Mouse (Mus musculus) layer of hippocampus, postnatal 10 days (tissue): ENCODE measurements around the gene Pank1. TPM values are rescaled to one million over a fixed set of nuclear protein-coding genes. Genes with fewer than 3 reads are reported as not detected.
A peak's percentile ranks its signal among the peaks of the same experiment; 100 is the strongest.

Source experiments
- DNase-seq, 2 experiments: peaks; one replicate each; pipeline ENCODE4 v3.0.0; 2021; ENCODE audit warnings: low spot score in 2 of 2
- total RNA-seq, 2 experiments: library from RNA; stranded (reverse); gene quantifications; 2 replicates each; pipeline ENCODE4 v1.2.3; 2021

Pank1 gene
- total RNA-seq, 2 experiments from 2014 or later = 18.4 to 18.7 TPM

DNA sequence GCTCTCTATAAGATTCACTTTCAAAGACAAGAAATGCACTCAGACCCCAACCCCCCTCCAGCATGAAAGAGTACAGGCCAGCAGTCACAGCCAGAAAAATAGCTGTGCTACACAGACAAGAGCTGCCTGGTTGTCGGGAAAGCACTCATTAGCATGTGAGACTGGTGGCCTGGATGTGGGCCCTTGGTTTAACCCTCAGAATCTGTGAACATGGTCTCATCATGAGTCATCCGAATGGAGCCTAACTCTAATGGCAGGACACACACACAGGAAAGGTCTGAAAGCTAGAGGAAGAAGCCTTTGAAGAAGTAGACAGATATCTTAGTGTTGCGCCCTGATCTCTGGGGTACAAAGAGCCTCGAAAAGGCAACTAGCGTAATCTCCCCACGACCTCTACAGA, 51.8 kb downstream of the Pank1 start:
- DNase-seq = no peak

DNA sequence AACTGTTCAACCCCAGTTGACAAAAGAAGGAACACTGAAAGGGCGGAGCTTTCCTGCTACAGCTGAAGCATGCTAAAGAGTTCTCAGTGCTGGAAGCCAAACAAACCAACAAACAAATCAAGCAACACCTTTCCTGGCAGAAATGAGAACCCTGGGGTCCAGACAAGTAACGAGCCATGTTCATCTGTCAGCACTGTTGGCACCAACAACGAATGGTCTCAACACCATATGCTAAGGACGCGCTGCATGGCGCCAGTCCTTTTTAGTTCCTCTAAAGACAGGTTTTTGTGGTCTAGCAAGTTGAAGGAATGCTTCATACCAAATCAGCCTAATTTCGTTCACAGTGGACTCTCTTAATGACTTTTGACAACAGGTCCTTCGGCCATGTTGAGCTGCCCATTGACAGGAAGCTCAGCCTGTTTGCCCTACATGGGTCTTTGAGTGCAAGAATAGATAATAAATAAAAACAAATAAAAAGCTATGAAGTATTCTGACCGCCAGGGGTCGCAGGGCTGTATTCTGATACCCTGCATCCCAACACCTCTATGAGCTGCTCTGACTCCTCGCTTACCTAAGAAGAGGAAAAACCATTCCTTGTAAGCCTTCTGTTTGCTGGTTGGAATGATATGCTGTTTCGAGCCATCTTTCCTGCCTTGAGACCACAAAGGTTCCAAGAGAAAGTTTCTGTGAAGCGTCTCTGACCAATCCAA, 53.2 kb downstream of the Pank1 start:
- DNase-seq = peak; percentile 19 to 51

DNA sequence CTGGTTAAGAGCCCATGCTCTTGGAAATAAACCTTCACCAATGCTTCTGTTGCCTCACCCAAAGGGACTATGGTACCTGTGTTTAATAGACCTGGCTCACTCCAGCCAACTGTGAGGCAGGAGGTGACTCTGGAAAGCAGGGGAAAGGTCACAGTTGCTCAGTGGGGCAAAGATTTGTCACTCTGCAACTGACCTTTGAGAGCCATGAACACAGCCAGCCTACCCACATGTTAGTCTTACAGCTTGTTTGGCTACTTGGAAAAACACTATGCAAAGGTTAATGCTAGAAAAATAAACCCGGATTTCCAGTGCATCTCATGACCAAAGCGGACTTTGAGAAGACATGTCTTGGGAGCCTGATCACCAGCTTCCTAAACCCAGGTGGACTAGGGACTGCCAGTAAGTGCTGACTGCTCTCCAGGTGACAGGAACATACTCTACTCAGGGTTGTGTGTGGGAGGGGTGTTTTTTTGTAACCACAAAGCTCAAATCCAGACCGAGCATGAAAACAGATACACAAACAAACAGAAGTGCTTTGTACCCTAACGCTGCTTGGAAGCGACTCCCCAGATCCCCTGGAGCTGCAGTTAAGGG, 59.6 kb downstream of the Pank1 start:
- DNase-seq = no peak

DNA sequence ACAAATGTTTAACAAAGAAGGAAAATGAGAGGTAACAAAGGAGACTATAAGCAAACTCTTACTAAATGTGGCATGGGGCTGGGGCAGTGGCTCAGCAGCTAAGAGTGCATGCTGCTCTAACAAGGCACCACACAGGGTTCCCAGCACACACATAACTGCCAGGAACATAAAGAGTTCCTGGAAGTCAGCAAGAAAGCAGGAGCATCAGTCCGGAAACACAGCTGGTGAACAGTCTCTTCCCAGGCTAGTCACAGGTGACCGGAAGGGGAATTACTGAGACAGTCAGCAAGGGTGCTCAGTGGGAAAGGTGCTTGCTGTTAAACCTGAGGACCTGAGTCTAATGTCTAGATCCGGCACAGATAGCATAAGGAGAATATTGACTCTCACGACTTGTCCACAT, 63.9 kb downstream of the Pank1 start:
- no peak for DNase-seq

- DNase-seq = no peak
These were observed 64.6 kb downstream of the Pank1 start for GRCm38 (mm10) chr19:34814696-34815095.

- no peak for DNase-seq
These were observed 65.3 kb downstream of the Pank1 start for GRCm38 (mm10) chr19:34813961-34814360.

GRCm38 (mm10) chr19:34813533-34813932, 65.7 kb downstream of the Pank1 start:
- DNase-seq = no peak

DNA sequence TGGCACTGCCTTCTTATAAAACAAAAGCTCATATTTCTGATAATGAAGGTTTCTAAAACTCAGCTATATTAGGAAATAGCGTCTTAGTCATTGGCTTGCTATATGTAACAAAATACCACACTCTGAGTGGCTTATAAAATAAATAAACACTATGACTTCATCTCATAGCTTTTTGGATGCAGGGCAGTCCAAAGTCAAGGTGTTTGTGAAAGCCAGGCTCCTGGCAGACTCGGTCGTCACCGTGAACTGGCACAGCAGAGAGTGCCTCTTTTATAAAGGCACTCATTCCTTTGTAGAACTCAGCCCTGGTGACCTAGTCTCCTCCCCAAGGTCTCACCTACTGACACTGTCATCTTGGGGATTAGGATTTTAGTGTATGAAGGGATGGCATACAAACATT, 66.5 kb downstream of the Pank1 start:
- no peak for DNase-seq

DNA sequence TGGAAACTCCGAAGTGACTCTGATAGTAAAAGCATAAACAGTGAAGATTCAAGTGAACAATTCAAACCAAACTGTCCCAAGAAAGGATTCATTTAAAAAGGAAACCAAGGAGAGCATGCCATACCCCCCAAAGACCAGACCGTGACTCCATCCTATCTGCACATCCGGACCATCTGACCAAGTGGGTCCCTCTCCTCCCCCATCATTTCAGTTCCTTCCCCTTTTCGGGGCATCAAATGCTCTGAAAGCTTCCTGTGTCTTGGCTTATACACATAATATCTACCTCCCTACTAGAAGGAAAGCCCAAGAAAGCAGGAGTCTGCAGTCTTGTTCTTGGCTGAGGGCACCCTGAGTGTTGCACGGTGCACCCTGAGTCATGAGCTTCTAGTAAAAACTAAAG, 72.1 kb downstream of the Pank1 start:
- no peak for DNase-seq

DNA sequence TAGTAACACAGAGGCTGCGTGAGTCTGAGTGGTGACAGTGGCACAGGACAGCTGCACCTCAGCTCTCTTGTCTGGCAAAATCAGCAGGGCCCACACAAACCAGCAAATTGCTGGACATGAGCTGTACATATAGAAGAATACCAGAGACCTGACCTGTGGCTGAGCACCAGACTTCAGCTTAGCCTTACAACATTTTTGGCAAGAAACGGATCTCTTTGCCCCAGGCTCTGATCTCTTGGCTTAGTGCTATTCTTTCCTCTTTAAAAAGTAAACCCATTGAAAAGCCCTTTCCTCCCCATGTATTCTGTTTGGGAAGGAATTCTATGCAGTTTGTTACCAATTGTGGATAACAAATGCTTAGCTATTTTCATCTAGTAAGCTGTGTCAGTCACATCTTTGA, 74.2 kb downstream of the Pank1 start:
- DNase-seq = no peak

DNA sequence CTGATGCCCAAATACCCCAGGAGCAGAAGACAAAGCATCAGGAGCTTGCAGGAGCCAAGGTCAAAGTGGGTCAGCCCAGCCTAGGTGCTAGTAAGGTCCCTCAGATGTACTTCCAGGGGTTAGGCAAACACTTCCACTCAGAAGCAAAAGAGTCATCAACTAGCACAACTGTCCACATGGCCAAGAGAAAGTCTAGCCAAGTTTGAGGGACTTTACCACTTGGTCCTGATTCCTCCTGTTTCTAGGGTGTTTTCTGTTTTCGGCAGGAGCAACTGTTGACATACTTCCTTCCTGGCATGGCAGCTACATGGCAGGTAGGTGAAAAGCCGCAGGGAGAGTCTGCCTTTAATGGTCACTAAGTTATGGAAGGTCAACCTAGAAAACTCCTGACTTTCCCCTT, 74.7 kb downstream of the Pank1 start:
- DNase-seq = no peak

GRCm38 (mm10) chr19:34803396-34803795, 75.9 kb downstream of the Pank1 start:
- no peak for DNase-seq

GRCm38 (mm10) chr19:34799644-34800267, 79.5 kb downstream of the Pank1 start:
- DNase-seq = no peak

GRCm38 (mm10) chr19:34796396-34796795, 82.9 kb downstream of the Pank1 start:
- DNase-seq = no peak

DNA sequence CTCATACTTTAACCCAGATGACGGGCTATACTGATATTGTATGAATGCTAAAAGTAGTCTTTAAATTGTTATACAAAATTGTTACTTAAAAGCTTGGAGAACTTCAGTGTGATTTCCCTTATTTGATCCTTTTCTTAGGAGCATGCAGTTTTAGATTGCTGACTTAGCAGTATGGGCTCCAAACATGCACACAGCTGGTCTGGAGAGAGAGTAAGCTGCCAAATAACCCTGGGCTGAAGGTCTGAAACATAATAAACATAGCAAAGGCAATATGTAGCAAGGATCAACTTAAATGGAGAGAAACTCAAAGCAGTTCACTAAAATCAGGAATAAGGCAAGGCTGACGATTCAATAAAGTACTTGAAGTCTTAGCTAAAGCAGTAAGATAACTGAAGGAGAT, 96.8 kb downstream of the Pank1 start:
- no peak for DNase-seq

- no peak for DNase-seq
These were observed 100.3 kb downstream of the Pank1 start for GRCm38 (mm10) chr19:34778993-34779392.

- DNase-seq = no peak
These were observed 101.2 kb downstream of the Pank1 start for GRCm38 (mm10) chr19:34778098-34778497.

DNA sequence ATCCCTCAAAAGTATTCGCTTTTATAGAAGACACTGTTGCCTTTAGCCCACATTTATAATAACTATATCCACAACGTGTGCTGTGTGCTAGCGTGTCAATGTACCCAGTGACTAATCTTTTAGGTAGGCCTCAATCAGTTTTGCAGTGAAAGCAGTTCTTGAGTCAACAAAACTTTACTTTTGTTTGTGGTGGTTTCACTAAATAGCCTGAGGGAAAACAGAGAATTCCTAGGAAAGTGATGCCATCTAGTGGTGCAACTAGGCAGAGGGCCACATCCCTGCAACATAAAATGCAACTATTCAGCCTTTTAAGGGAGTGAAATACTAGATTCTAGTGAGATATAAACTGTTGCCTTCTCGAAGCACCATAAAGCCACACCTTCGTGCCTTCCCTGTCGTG, 106.5 kb downstream of the Pank1 start:
- peak; percentile 67 to 71 for DNase-seq

GRCm38 (mm10) chr19:34770764-34771163, 108.5 kb downstream of the Pank1 start:
- DNase-seq = no peak

- DNase-seq = no peak
These were observed 120.5 kb downstream of the Pank1 start for GRCm38 (mm10) chr19:34758754-34759153.
